Mouse (Mus musculus): ENCODE measurements at regions not wholly inside any gene's neighbourhood (a gene's known extent, or its start where the extent isn't known, plus 50 kb on each side); places are given as distances from the start of the nearest gene placed in this dataset.

DNA sequence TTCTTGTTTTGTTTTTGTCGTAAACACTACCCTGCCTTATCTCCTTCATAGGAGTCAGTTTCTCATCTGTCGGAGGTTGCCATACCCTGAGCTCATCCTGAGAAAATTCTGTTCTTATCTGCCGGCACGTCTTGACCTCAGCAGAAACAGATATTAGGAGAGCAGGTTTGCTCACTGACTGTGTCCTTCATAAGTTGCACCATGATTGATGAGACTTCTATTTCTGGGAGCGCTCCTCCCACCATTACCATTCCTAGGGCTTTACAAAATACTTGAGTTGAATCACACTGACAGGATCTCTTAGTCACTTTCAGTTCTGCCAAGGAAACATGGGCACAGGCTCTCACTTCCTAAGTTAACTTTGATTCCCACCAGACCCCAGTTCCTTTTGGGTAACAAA lies 196.9 kb downstream of the Sec61b start:
- Histone ChIP-seq H3K27ac (ENCODE audit: control insufficient read depth, insufficient read depth, low read length) (no peak overlapping the region), H3K4me3 (ENCODE audit: control insufficient read depth, insufficient read depth, low read length) (no peak overlapping the region), H3K36me3 (ENCODE audit: control insufficient read depth, insufficient read depth, low read length) (no peaks in the 10 kb centered on the region), H3K4me1 (replicated peaks; ENCODE audit: control insufficient read depth, insufficient read depth, low read length) (no peaks in the 10 kb centered on the region), H3K27me3 (ENCODE audit: control insufficient read depth, insufficient read depth, low read length) (no peaks in the 10 kb centered on the region)
- TF ChIP-seq POLR2A (IDR thresholded peaks at IDR 0.05; ENCODE audit: control insufficient read depth, extremely low read depth, insufficient read depth, low read length, poor library complexity) (no peak), CTCF (IDR thresholded peaks at IDR 0.05; ENCODE audit: borderline replicate concordance, control insufficient read depth, extremely low read depth, insufficient read depth, low read length, poor library complexity) (no peak)
- no peak for DNase-seq
- WGBS = 98% methylated on average over 5 of the region's 5 CpGs

DNA sequence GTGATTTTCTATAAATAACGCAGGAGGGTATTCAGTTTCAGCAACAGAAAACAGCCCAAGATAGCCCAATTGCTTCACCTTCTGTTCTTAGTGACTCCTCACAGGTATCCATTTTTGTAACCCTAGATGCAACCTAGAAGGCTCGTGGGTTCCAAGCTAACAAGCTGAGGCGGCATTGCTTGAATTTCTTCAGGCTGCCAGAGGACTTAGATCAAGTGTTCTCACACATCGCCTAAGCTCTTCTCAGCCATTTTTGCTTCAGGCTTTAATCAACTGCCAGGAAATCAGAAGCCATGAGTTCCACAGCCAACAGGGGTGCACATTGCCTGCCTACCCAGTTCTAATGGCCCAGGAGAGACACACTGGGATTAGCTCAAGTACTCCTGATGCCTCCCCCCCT lies 206.7 kb downstream of the Sec61b start:
- no peaks in the 10 kb centered on the region for H3K36me3 ChIP-seq (ENCODE audit: control insufficient read depth, insufficient read depth, low read length)
- H3K27me3 ChIP-seq (ENCODE audit: control insufficient read depth, insufficient read depth, low read length) = no peaks in the 10 kb centered on the region
- H3K27ac ChIP-seq (ENCODE audit: control insufficient read depth, insufficient read depth, low read length) = no peak overlapping the region
- TF ChIP-seq CTCF (IDR thresholded peaks at IDR 0.05; ENCODE audit: borderline replicate concordance, control insufficient read depth, extremely low read depth, insufficient read depth, low read length, poor library complexity) (no peak), POLR2A (IDR thresholded peaks at IDR 0.05; ENCODE audit: control insufficient read depth, extremely low read depth, insufficient read depth, low read length, poor library complexity) (no peak)
- DNase-seq = no peak
- H3K4me3 ChIP-seq (ENCODE audit: control insufficient read depth, insufficient read depth, low read length) = no peak overlapping the region
- H3K4me1 ChIP-seq (replicated peaks; ENCODE audit: control insufficient read depth, insufficient read depth, low read length) = no peaks in the 10 kb centered on the region
- WGBS = 90% methylated on average over 4 of the region's 4 CpGs

DNA sequence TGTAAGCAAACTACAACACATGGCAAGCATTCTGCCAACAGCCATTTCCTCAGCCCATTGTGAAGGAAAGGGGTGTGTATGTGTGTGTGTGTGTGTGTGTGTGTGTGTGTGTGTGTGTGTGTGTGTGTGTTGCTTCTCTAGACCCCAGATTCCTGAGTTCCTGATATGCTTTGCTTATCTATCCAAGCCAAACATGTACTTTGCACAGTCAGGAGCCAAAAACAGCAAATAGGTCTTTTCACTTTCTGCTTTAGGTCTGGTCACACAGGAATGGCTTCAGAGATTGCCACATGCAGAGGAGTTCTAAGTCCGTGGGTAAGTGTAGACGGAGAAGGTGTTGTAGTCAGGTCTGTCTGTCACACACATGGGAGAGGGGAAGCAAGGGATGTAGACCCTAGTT lies 216.7 kb downstream of the Sec61b start:
- Histone ChIP-seq H3K36me3 (ENCODE audit: control insufficient read depth, insufficient read depth, low read length) (no peaks in the 10 kb centered on the region), H3K4me1 (replicated peaks; ENCODE audit: control insufficient read depth, insufficient read depth, low read length) (no peaks in the 10 kb centered on the region), H3K4me3 (ENCODE audit: control insufficient read depth, insufficient read depth, low read length) (no peak overlapping the region), H3K27ac (ENCODE audit: control insufficient read depth, insufficient read depth, low read length) (no peak overlapping the region), H3K27me3 (ENCODE audit: control insufficient read depth, insufficient read depth, low read length) (no peaks in the 10 kb centered on the region)
- WGBS = 95% methylated on average over 2 of the region's 2 CpGs
- no peak for DNase-seq
- no peak for TF ChIP-seq CTCF (IDR thresholded peaks at IDR 0.05; ENCODE audit: borderline replicate concordance, control insufficient read depth, extremely low read depth, insufficient read depth, low read length, poor library complexity)
- TF ChIP-seq POLR2A (IDR thresholded peaks at IDR 0.05; ENCODE audit: control insufficient read depth, extremely low read depth, insufficient read depth, low read length, poor library complexity) = no peak

DNA sequence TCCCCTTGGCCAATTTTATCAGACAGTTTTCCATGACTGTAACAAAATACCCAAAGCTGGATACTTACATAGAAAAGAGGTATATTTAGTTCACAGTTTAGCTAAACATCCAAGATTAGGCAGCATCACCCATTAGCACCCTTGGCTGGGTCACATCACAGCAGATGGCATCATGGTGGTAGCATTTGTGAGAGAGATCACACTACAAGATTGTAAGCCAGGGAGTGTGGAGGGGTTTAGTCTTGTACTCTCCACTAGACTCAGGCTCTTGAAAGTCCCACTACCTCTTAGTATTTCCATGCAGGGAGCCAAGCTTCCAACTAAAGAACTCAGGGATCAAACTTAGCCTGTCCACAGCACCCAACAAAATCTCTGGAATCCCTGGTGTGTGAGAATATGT lies 218.2 kb downstream of the Sec61b start:
- no peak for DNase-seq
- Histone ChIP-seq H3K4me1 (replicated peaks; ENCODE audit: control insufficient read depth, insufficient read depth, low read length) (no peaks in the 10 kb centered on the region), H3K36me3 (ENCODE audit: control insufficient read depth, insufficient read depth, low read length) (no peaks in the 10 kb centered on the region), H3K27me3 (ENCODE audit: control insufficient read depth, insufficient read depth, low read length) (no peaks in the 10 kb centered on the region), H3K4me3 (ENCODE audit: control insufficient read depth, insufficient read depth, low read length) (no peak overlapping the region), H3K27ac (ENCODE audit: control insufficient read depth, insufficient read depth, low read length) (no peak overlapping the region)
- TF ChIP-seq POLR2A (IDR thresholded peaks at IDR 0.05; ENCODE audit: control insufficient read depth, extremely low read depth, insufficient read depth, low read length, poor library complexity) (no peak), CTCF (IDR thresholded peaks at IDR 0.05; ENCODE audit: borderline replicate concordance, control insufficient read depth, extremely low read depth, insufficient read depth, low read length, poor library complexity) (no peak)

DNA sequence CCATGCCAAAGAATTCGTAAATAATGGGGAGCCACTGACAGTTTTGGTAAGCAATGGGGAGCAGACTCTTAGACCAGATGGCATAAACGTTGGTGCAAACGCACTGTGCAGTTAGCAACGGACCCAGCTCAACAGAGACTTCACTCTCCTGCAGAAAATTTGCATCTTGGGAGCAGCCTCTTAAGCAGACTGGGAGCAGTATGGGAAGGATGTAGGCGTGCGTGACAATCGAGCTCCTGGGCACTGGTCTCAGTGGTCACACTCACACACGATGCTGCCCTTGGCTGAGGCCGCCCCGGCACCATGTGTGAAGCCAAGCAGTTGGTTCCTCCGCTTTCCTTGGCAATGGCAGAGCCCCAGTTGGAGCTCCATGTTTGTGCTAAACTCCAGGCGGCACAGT lies 218.8 kb downstream of the Sec61b start:
- 91% methylated on average over 12 of the region's 12 CpGs for WGBS
- H3K4me3 ChIP-seq (ENCODE audit: control insufficient read depth, insufficient read depth, low read length) = no peak overlapping the region
- no peak for DNase-seq
- no peaks in the 10 kb centered on the region for H3K36me3 ChIP-seq (ENCODE audit: control insufficient read depth, insufficient read depth, low read length)
- H3K27me3 ChIP-seq (ENCODE audit: control insufficient read depth, insufficient read depth, low read length) = no peaks in the 10 kb centered on the region
- TF ChIP-seq CTCF (IDR thresholded peaks at IDR 0.05; ENCODE audit: borderline replicate concordance, control insufficient read depth, extremely low read depth, insufficient read depth, low read length, poor library complexity) (no peak), POLR2A (IDR thresholded peaks at IDR 0.05; ENCODE audit: control insufficient read depth, extremely low read depth, insufficient read depth, low read length, poor library complexity) (no peak)
- no peaks in the 10 kb centered on the region for H3K4me1 ChIP-seq (replicated peaks; ENCODE audit: control insufficient read depth, insufficient read depth, low read length)
- H3K27ac ChIP-seq (ENCODE audit: control insufficient read depth, insufficient read depth, low read length) = no peak overlapping the region

DNA sequence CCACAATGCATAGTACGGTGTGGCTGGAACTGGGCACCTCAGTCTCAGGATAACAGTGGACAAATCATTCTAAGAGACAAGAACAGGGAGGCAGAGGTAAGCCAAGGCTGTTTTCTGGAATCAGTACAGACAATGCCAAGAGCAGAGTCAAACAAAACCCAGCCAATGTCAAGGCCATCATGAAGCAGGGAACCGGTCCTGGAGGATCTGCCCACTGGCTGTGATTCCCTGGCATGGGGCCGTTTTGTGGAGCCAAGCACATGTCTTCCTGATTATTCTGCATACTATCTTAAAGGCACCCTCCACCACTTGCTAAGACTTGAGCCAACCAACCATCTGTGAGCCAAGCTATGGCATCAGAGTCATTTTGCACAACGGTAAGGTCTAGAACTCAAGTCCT lies 222.6 kb downstream of the Sec61b start:
- DNase-seq = no peak

DNA sequence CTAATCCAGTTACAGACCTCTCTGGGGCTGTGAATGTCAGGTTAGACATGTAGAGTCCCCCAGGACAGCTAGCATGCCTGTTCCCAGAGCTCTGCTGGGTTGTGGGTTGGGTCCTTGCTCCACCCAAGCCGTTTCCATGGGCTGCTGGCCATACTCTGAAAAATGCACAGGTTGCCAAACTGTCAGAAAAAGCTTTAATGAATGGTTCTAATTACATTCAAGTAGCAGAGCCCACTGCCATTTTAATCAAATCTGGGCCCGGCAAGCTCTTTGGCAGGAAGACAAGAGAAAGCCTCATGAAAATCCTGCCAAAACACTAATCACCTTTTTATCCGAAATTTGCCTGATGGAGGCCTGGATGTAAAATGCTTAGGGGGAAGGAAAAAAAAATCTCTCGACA lies 224.1 kb downstream of the Sec61b start:
- no peak overlapping the region for H3K27ac ChIP-seq (ENCODE audit: control insufficient read depth, insufficient read depth, low read length)
- TF ChIP-seq POLR2A (IDR thresholded peaks at IDR 0.05; ENCODE audit: control insufficient read depth, extremely low read depth, insufficient read depth, low read length, poor library complexity) (no peak), CTCF (IDR thresholded peaks at IDR 0.05; ENCODE audit: borderline replicate concordance, control insufficient read depth, extremely low read depth, insufficient read depth, low read length, poor library complexity) (no peak)
- H3K36me3 ChIP-seq (ENCODE audit: control insufficient read depth, insufficient read depth, low read length) = no peaks in the 10 kb centered on the region
- DNase-seq = no peak
- H3K4me1 ChIP-seq (replicated peaks; ENCODE audit: control insufficient read depth, insufficient read depth, low read length) = no peaks in the 10 kb centered on the region
- H3K27me3 ChIP-seq (ENCODE audit: control insufficient read depth, insufficient read depth, low read length) = no peaks in the 10 kb centered on the region
- WGBS = 85% methylated on average over 4 of the region's 4 CpGs
- H3K4me3 ChIP-seq (ENCODE audit: control insufficient read depth, insufficient read depth, low read length) = no peak overlapping the region

More for the DNA sequence above, 222.6 kb downstream of the Sec61b start:
- Histone ChIP-seq H3K4me1 (replicated peaks; ENCODE audit: control insufficient read depth, insufficient read depth, low read length) (no peaks in the 10 kb centered on the region), H3K4me3 (ENCODE audit: control insufficient read depth, insufficient read depth, low read length) (no peak overlapping the region), H3K36me3 (ENCODE audit: control insufficient read depth, insufficient read depth, low read length) (no peaks in the 10 kb centered on the region), H3K27me3 (ENCODE audit: control insufficient read depth, insufficient read depth, low read length) (no peaks in the 10 kb centered on the region), H3K27ac (ENCODE audit: control insufficient read depth, insufficient read depth, low read length) (no peak overlapping the region)
- TF ChIP-seq CTCF (IDR thresholded peaks at IDR 0.05; ENCODE audit: borderline replicate concordance, control insufficient read depth, extremely low read depth, insufficient read depth, low read length, poor library complexity) = no peak
- no peak for TF ChIP-seq POLR2A (IDR thresholded peaks at IDR 0.05; ENCODE audit: control insufficient read depth, extremely low read depth, insufficient read depth, low read length, poor library complexity)
- 96% methylated on average over 4 of the region's 4 CpGs for WGBS
